In the genomic region with DNA sequence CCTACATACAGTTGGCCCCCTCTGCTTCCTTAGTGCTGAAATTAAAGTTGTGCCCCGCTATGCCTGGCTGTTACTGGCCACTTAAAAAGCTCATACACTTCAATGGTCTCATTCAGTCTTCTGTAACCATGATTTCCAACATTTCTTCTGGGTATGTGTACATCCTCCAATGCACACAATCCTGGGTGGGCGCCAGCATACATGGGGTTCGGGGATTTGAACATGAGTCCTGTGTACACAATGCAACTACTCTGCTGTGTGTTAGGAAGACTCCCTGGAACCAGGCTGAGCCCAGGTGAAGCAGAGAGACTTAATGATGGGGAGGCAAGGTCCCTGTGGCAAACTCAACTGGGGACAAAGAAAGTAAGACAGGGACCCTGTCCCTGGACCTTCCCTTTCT, we compare ENCODE assay signal across 22 mouse cellular contexts. TPM values are rescaled to one million over a fixed set of nuclear protein-coding genes. Genes with fewer than 3 reads are reported as not detected.
DNase-seq lines count a peak whose midpoint lies in the region; TF ChIP-seq lines count a peak whose summit lies in the region.
"Had no signal": no experiment of that assay in that cellular context is flagged by ENCODE, and none has a peak within 500 bp of the region (broad histone marks: within the 10 kb centered on the region; RNA-seq: fewer than 3 reads in every experiment).

No protein-coding gene starts in this region.

- H3K9me3 ChIP-seq in E14TG2a.4 (ENCODE audit: low read length), result no peaks in the 10 kb centered on the region
- H3K9me3 ChIP-seq in embryonic facial prominence, embryonic 10.5 days, result no peaks in the 10 kb centered on the region
- H3K9me3 ChIP-seq: embryonic facial prominence, embryonic 12.5 days; forebrain, embryonic 12.5 days; G1E; heart, embryonic 15.5 days; hindbrain, embryonic 15.5 days had no signal

- H3K4me3 ChIP-seq in E14TG2a.4 (replicated peaks; ENCODE audit: low read length), result peak overlapping the region; percentile 88; the same call in 1 of the 2 replicates
- H3K4me3 ChIP-seq in embryonic facial prominence, embryonic 10.5 days, result peak overlapping the region; percentile 73; the same call in 1 of the 2 replicates
- H3K4me3 ChIP-seq: embryonic facial prominence, embryonic 12.5 days; heart, adult 2 months; heart, embryonic 15.5 days had no signal

- TF ChIP-seq CTCF in E14TG2a.4 (conservative IDR thresholded peaks at IDR 0.05; ENCODE audit: low read length), result no peak

- DNase-seq in cerebellum, adult 9-10 months, result peak; percentile 73
- no peak for DNase-seq in cerebellum, postnatal 4 days (ENCODE audit: low spot score in 2 of 2)
- peak; percentile 29 for DNase-seq in left cerebral cortex, postnatal 4 days
- DNase-seq in left cerebral cortex, postnatal 25 days (ENCODE audit: low spot score in 2 of 2), result no peak
- DNase-seq in embryonic facial prominence, embryonic 10.5 days (ENCODE audit: low spot score), result no peak
- no peak for DNase-seq in layer of hippocampus, adult 8-10 months (ENCODE audit: low spot score in 2 of 2)
- DNase-seq: adrenal gland, adult 8-10 months; cerebellum, adult 11 months; cerebellum, postnatal 10 days; forebrain, postnatal 0 days; gastrocnemius, postnatal 14 days; heart, adult 2 months; heart, postnatal 14 days had no signal

- peaks cover 11% of the 10 kb centered on the region; the same call in 1 of the 2 replicates for H3K36me3 ChIP-seq in E14TG2a.4 (ENCODE audit: insufficient read depth, low read length)
- no peaks in the 10 kb centered on the region for H3K36me3 ChIP-seq in embryonic facial prominence, embryonic 10.5 days (replicated peaks)
- H3K36me3 ChIP-seq: embryonic facial prominence, embryonic 12.5 days; forebrain, embryonic 12.5 days; G1E; heart, embryonic 15.5 days; hindbrain, embryonic 15.5 days had no signal

- no peak overlapping the region for H3K27ac ChIP-seq in embryonic facial prominence, embryonic 10.5 days (replicated peaks)
- H3K27ac ChIP-seq: embryonic facial prominence, embryonic 12.5 days; heart, adult 2 months; heart, embryonic 15.5 days had no signal

- intact Hi-C loops in left cerebral cortex, postnatal 4 days (cut with DNase I), result no loop called here
- intact Hi-C loops in left cerebral cortex, postnatal 25 days (cut with DNase I), result no loop called here

- peaks cover 62% of the 10 kb centered on the region for H3K4me1 ChIP-seq in E14TG2a.4 (replicated peaks; ENCODE audit: low read depth, low read length)
- H3K4me1 ChIP-seq in embryonic facial prominence, embryonic 10.5 days, result peaks cover 20% of the 10 kb centered on the region

- 61% methylated on average over 3 of the region's 3 CpGs for WGBS in embryonic facial prominence, embryonic 10.5 days

- no peaks in the 10 kb centered on the region for H3K27me3 ChIP-seq in E14TG2a.4 (ENCODE audit: insufficient read depth, low read length)
- H3K27me3 ChIP-seq in embryonic facial prominence, embryonic 10.5 days (replicated peaks; ENCODE audit: low read depth, poor library complexity, severe bottlenecking), result no peaks in the 10 kb centered on the region
- H3K27me3 ChIP-seq: embryonic facial prominence, embryonic 12.5 days; forebrain, embryonic 12.5 days; heart, embryonic 15.5 days; hindbrain, embryonic 15.5 days had no signal

RNA-seq across cellular contexts. Expression of gene Syt3, which starts 8.1 kb away (rescaled TPM):
- 10 to 100 TPM; 45.1 to 52.4 TPM for total RNA-seq in left cerebral cortex, postnatal 4 days (2021)
- total RNA-seq in left cerebral cortex, postnatal 25 days (2021), result 10 to 100 TPM; 60.0 to 65.0 TPM
- 1.8 and 2.4 TPM in 2 replicates for polyA plus RNA-seq in embryonic facial prominence, embryonic 10.5 days (2016; fragmentation: Nextera tagmentation; extraction: Ambion mirVana)
- 10 to 100 TPM; 82.9 to 94.7 (median 87.0) TPM for total RNA-seq in layer of hippocampus, adult 8-10 months (2022)
- total RNA-seq: G1E had no signal
- polyA plus RNA-seq: C2C12 had no signal

RNA-seq across cellular contexts. Expression of gene 1700008O03Rik, which starts 9.8 kb away (rescaled TPM):
- 1 to 10 TPM; 1.3 to 2.4 TPM for total RNA-seq in left cerebral cortex, postnatal 4 days (2021)
- 1 to 10 TPM; 1.9 to 2.2 TPM for total RNA-seq in left cerebral cortex, postnatal 25 days (2021)
- polyA plus RNA-seq in embryonic facial prominence, embryonic 10.5 days (2016; fragmentation: Nextera tagmentation; extraction: Ambion mirVana), result 1.1 and 1.9 TPM in 2 replicates
- total RNA-seq in layer of hippocampus, adult 8-10 months (2022), result 1 to 10 TPM; 2.2 to 4.3 (median 2.8) TPM
- total RNA-seq: gastrocnemius, postnatal 14 days had no signal

RNA-seq across cellular contexts. Expression of gene Lrrc4b, which starts 53.0 kb away (rescaled TPM):
- 100 to 1,000 TPM; 357 to 379 TPM for total RNA-seq in left cerebral cortex, postnatal 4 days (2021)
- total RNA-seq in left cerebral cortex, postnatal 25 days (2021), result 100 to 1,000 TPM; 268 to 278 TPM
- 0.68 and 1.1 TPM in 2 replicates for polyA plus RNA-seq in embryonic facial prominence, embryonic 10.5 days (2016; fragmentation: Nextera tagmentation; extraction: Ambion mirVana)
- 100 to 1,000 TPM; 278 to 302 (median 291) TPM for total RNA-seq in layer of hippocampus, adult 8-10 months (2022)
- total RNA-seq: common myeloid progenitor, adult 5-6 weeks; hematopoietic stem cell, adult 5-6 weeks had no signal
- polyA plus RNA-seq: C2C12, G1E had no signal

Comparison
In these comparisons a context has a peak if more than half of its experiments do, and no peak if none do; other contexts are left out.
1. DNase-seq: peak in cerebellum, adult 9-10 months (single experiment) and left cerebral cortex, postnatal 4 days (single experiment); none in cerebellum, postnatal 4 days (0 of 2), left cerebral cortex, postnatal 25 days (0 of 2), embryonic facial prominence, embryonic 10.5 days (single experiment) and layer of hippocampus, adult 8-10 months (0 of 2).